Mouse (Mus musculus): Measurements from ENCODE around the gene Rsph6a.

Gene Rsph6a

DNA sequence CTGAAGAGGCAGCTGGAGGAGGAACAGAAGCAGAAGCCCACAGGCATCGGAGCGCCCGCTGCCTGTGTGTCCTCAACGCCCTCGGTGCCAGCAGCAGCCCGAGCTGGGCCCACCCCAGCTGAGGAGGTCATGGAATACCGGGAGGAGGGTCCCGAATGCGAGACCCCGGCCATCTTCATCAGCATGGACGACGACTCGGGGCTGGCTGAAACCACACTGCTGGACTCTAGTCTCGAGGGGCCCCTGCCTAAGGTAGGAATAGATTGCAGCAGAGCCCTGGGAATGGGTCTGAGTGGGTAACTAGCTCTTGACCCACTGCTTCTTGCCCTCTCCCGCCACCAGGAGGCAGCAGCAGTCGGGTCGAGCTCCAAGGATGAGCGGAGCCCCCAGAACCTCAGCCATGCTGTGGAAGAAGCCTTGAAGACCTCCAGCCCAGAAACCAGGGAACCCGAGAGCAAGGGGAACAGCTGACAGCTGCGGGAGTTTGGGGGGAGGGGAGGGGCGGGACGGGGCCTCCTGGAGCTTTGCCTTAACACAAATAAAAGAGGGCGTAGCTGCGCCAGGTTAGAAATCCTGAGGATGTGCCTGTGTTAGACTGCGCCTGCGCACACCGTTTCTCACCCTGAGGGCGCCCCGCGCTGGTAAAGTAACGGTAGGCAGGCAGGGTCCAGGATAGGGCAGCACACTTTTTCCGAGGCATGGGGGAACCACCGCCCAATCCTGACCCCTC, at the start of gene Rsph6a:
Gene Rsph6a (plus strand): TSS at position 644 of the 730 bp plus-strand sequence.
- no peak for DNase-seq (ENCODE audit: low read depth, low spot score)

DNA sequence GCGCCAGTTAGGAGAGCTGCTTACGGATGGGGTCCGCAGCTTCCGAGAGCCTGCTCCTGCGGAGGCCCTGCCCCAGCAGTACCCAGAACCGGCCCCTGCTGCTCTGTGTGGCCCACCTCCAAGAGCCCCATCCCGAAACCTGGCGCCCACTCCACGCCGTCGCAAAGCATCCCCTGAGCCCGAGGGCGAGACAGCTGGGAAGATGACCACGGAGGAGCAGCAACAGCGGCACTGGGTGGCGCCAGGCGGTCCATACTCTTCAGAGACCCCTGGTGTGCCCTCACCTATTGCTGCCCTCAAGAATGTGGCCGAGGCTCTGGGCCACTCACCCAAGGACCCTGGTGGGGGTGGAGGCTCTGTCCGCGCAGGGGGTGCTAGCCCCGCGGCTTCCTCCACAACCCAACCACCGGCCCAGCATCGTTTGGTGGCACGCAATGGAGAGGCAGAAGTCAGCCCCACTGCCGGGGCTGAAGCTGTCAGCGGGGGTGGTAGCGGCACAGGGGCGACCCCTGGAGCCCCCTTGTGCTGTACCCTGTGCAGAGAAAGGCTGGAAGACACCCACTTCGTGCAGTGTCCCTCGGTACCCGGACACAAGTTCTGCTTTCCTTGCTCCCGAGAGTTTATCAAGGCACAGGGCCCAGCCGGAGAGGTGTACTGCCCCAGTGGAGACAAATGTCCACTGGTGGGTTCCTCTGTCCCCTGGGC, 48.9 kb upstream of the Rsph6a start:
- no peak for DNase-seq (ENCODE audit: low read depth, low spot score)

DNA sequence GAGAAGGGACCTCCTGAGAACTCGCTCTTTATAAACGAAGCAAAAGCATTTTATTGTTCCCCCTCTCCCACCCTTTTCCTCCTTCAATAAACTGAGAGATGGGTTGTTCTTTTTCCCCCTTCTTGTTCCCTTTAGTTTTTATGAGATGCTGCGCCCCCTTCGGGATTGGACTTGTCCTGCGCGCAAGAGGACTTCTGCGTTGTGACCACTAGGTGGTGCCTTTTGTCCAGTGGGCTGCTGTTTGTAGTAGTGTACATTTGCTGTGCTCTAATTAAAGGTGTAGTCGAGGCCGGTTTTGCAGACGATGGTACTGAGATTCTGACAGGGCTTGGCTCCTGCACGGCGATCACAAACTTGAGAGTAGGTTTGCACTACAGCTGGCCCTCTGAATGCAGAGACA, 48.0 kb upstream of the Rsph6a start:
- peak; percentile 76 for DNase-seq (ENCODE audit: low read depth, low spot score)

DNA sequence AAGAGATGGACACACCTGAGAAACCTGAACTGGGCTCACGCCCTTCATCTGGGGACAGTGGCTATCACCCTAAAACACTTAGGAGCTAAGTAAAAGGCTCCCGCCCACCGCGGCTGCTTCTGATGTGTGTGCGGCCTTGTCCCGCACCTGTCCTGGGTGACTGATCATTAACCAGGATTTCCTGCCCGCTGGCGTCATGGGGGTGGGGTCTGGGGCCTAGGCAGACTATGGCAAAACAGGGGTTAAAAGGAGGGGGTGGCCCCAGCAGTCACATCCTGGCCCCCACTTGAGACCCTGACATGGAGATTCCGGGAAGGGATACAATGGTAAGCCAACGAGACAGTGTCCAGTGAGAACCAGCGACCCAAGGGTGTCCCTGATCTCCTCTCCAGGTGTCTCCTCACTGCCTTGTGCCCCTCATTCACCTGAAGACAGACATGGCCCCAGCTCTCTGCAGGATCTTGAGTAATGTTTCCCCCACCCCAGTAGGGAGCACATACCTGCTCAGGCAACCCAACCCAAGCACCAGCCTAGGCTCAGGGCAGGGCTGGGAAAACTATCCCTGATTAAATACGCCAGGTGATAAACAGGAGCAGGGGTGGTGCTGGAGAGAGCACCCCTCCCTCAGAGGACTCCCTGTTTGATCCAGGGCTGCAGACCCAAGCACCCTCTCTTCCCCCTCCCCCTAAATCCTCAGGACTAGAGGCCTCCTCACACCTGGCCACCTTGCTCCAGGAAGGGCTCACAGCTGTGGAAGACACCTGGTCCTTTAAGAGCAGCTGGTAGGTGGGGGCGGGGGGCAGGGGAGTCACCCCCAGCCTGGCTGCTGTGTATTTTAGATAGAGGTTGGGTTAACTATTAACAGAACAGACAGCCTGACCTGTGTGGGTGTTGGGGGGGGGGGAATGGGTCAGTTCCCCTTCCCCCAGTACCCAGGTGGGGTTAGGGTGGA, 47.2 kb upstream of the Rsph6a start:
- DNase-seq (ENCODE audit: low read depth, low spot score): no peak

- DNase-seq (ENCODE audit: low read depth, low spot score): no peak
These were observed 43.9 kb upstream of the Rsph6a start for GRCm38 (mm10) chr7:19010581-19010980.

- DNase-seq (ENCODE audit: low read depth, low spot score): no peak
These were observed 42.4 kb upstream of the Rsph6a start for GRCm38 (mm10) chr7:19012025-19012621.

GRCm38 (mm10) chr7:19012882-19013281, 41.6 kb upstream of the Rsph6a start:
- DNase-seq (ENCODE audit: low read depth, low spot score): no peak

DNA sequence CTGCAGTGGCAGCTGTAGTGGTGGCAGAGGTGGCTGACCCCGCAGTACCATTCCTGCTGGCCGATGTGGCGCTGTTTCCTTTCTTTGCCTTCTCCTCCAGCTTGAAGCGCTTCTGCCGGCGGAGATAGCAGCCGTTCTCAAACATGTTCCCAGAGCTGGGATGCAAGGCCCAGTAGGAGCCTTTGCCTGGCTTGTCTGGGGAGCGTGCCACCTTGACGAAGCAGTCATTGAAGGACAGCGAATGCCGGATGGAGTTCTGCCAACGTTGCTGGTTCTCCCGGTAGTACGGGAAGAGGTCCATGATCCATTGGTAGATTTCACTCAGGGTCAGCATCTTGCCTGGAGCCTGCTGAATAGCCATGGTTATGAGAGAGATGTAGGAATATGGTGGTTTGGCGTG, 40.0 kb upstream of the Rsph6a start:
- no peak for DNase-seq (ENCODE audit: low read depth, low spot score)

GRCm38 (mm10) chr7:19016042-19016441, 38.4 kb upstream of the Rsph6a start:
- DNase-seq (ENCODE audit: low read depth, low spot score): no peak

GRCm38 (mm10) chr7:19017909-19018308, 36.6 kb upstream of the Rsph6a start:
- no peak for DNase-seq (ENCODE audit: low read depth, low spot score)

- no peak for DNase-seq (ENCODE audit: low read depth, low spot score)
These were observed 33.4 kb upstream of the Rsph6a start for GRCm38 (mm10) chr7:19021048-19021447.

- no peak for DNase-seq (ENCODE audit: low read depth, low spot score)
These were observed 32.1 kb upstream of the Rsph6a start for GRCm38 (mm10) chr7:19022189-19022958.

GRCm38 (mm10) chr7:19023357-19023814, 31.1 kb upstream of the Rsph6a start, which contains the start of gene Foxa3:
TSS of gene Foxa3 (minus strand) at chr7:19023538.
- DNase-seq (ENCODE audit: low read depth, low spot score): no peak

- DNase-seq (ENCODE audit: low read depth, low spot score): peak; percentile 93
These were observed 30.4 kb upstream of the Rsph6a start, which contains the start of gene Sympk for GRCm38 (mm10) chr7:19024096-19024506. TSS of gene Sympk (plus strand) at chr7:19024377.

DNA sequence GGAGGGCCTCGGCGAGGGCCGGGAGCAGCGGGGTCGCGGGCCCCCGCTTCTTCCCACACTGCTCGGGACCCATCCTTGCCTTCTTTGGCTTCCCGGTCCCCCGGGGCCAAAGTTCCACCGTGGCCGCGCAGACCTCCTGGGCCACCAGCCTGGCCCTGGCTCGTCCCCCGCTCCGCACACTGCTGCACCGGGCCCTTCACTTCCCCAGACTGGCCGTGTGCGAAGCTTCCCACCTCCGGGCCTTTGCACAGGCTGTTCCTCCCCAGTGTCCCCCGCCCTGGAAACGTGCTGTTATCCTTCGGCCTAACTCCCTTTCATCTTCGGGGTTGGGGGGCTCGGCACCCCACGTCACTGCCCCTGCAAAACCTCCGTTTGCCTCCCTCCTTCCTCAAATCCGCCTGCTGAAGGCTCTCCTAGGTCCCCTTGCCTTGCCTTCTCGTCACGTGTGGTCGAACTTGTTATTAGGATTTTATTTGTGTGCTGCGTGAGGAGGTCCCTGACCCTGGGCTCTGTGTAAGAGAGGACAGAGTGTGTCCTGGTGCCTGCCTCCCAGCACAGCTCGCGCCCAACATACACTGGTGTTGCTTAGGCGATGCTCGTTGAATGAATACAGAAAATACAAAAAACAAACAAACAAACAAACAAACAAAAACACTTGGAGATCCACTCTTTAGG, 29.8 kb upstream of the Rsph6a start:
- DNase-seq (ENCODE audit: low read depth, low spot score): no peak

DNA sequence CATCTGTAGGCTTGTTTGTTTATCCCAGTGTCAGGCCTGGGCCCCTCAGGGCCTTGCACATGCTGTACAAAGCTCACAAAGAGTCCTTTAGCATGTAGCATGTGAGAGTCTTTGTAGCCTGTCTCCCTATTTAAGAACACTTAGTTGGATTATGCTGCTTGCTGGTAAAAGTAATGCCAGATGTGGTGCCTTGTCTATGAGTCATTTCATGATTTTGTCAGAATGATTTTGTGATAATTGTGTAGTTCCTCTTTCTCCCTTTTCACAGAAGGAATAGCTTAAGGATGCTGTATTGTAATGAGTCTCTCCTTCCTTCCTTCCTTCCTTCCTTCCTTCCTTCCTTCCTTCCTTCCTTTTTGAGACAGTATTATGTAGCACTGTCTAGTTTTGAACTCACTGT, 26.4 kb upstream of the Rsph6a start:
- no peak for DNase-seq (ENCODE audit: low read depth, low spot score)

- DNase-seq (ENCODE audit: low read depth, low spot score): no peak
These were observed 25.3 kb upstream of the Rsph6a start for GRCm38 (mm10) chr7:19029084-19029653.

GRCm38 (mm10) chr7:19031641-19032040, 22.8 kb upstream of the Rsph6a start:
- DNase-seq (ENCODE audit: low read depth, low spot score): no peak

DNA sequence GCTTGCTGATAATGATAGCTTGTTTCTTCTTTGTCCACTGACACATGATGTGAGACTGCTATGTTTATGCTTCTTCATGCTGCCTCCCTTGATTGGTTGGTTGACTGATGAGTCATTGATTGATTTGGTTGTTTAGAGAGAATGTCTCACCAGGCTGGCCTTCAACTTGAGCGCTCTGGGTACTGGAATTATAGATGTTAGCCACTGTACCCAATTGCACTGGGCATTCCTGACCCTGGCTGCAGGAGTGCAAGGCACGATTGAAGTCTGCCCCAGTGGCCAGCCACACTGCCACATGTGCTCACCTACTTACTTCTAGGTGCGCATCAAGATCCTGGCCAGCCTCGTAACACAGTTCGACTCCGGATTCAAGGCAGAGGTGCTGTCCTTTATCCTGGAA, 9.9 kb upstream of the Rsph6a start:
- no peak for DNase-seq (ENCODE audit: low read depth, low spot score)
